Mouse (Mus musculus) C2C12 (cell line): Measurements from ENCODE around the gene Bola1.

Experiments
- CTCF ChIP-seq: IDR thresholded peaks from one replicate; pipeline ENCODE4 v1.5.1; 2011; ENCODE audit not compliant: control insufficient read depth, insufficient read depth, insufficient read length
- MAX ChIP-seq: IDR thresholded peaks from one replicate; pipeline ENCODE4 v1.6.1; 2011; ENCODE audit warnings: mild to moderate bottlenecking, control low read depth

GRCm38 (mm10) chr3:96255926-96256593 is 36.6 kb upstream of the Bola1 start:
- no peak for TF ChIP-seq MAX
- no peak for TF ChIP-seq CTCF
